Mouse (Mus musculus) midbrain, embryonic 12.5 days (tissue): ENCODE measurements around the gene Kcnn4. TPM values are rescaled to one million over a fixed set of nuclear protein-coding genes. Genes with fewer than 3 reads are reported as not detected.

Experiments
- ATAC-seq: fragments of 200-750 bp; cut with Nextera tagmentation; 2 replicates; pipeline ENCODE4 v1.8.0; 2017; ENCODE audit warnings: low read depth, moderate TSS enrichment, moderate library complexity; ENCODE audit not compliant: low FRiP score
- H3K27ac ChIP-seq: fragments of 300-500 bp; sonication (generic); replicated peaks from 2 replicates; pipeline ENCODE4 v1.5.1; 2016; ENCODE audit warnings: mild to moderate bottlenecking
- H3K27me3 ChIP-seq: fragments of 300-500 bp; sonication (generic); 2 replicates; pipeline ENCODE4 v1.6.1; 2016; ENCODE audit warnings: mild to moderate bottlenecking
- H3K36me3 ChIP-seq: fragments of 300-500 bp; sonication (generic); 2 replicates; pipeline ENCODE4 v1.6.1; 2016
- H3K4me1 ChIP-seq: fragments of 300-500 bp; sonication (generic); 2 replicates; pipeline ENCODE4 v1.6.1; 2016
- H3K4me2 ChIP-seq: fragments of 300-500 bp; sonication (generic); replicated peaks from 2 replicates; pipeline ENCODE4 v1.6.1; 2016; ENCODE audit warnings: mild to moderate bottlenecking, moderate library complexity
- H3K4me3 ChIP-seq: fragments of 300-500 bp; sonication (generic); 2 replicates; pipeline ENCODE4 v1.5.1; 2016; ENCODE audit warnings: mild to moderate bottlenecking
- H3K9ac ChIP-seq: fragments of 300-500 bp; sonication (generic); replicated peaks from 2 replicates; pipeline ENCODE4 v1.6.1; 2016; ENCODE audit warnings: mild to moderate bottlenecking, moderate library complexity
- H3K9me3 ChIP-seq: fragments of 300-500 bp; sonication (generic); 2 replicates; pipeline ENCODE4 v1.6.1; 2016; ENCODE audit warnings: mild to moderate bottlenecking
- whole genome bisulfite sequencing: fragments of 180-500 bp; shearing (Covaris S2); methylation state at CpG from one replicate; pipeline ENCODE4 v1.1.7; 2016; 5-methylcytosine and 5-hydroxymethylcytosine counted together
- polyA plus RNA-seq: library from polyadenylated mRNA; unstranded; fragments of >200 nt; fragmentation: Nextera tagmentation; extraction: Ambion mirVana; gene quantifications from 2 replicates; pipeline ENCODE4 v1.2.1, GENCODE M21; 2016

The Kcnn4 gene
- polyA plus RNA-seq, 1 experiment from 2014 or later, result 1.8 TPM

DNA sequence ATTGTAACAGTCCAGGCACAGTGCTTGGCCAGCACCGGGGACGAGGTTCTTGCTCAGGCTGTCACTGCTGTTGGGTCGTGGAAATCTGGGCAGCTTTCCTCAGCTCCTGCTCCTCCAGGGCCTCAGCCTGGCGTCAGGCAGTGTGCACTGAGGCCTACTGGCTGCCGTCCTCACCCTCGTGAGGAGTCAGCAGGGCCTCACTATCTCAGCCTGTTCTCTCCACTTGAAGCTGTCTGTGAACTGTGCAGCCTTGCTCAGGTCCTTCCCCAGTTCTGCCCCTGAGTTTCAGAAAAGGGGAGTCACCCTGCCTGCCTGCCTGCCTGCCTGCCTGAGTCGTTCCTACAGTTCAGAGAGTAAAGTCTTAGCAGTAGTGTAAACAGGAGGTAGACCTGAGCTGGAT is 45.2 kb downstream of the Kcnn4 start:
- ATAC-seq, result no peak
- Histone ChIP-seq H3K9ac (no peak overlapping the region), H3K36me3 (peaks cover 19% of the 10 kb centered on the region; the same call in 1 of the 2 replicates), H3K27ac (no peak overlapping the region), H3K9me3 (no peaks in the 10 kb centered on the region), H3K27me3 (no peaks in the 10 kb centered on the region), H3K4me3 (no peak overlapping the region), H3K4me2 (no peak overlapping the region), H3K4me1 (peaks cover 13% of the 10 kb centered on the region)
- WGBS, result 85% methylated on average over 7 of the region's 7 CpGs

DNA sequence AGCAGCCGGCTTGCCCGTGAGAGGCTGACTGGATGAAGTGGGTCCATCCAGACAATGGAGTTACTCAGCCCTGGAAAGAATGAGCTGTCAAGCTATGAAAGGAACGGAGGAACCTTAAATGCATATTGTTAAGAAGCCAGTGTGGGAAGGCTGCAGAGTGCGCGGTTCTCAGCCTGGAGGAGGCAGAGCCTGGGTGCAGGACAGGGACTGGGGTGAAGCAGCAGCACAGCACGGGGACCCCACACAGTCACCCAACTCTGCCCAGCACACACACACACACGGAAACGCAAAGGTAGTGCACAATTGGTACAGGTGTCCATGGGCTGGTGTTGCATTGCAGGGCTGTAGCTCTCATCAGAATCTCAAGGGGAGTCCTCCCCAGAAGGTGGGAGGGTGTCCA is 49.5 kb downstream of the Kcnn4 start:
- peak; percentile 57 for ATAC-seq
- no peak overlapping the region for H3K4me3 ChIP-seq
- no peaks in the 10 kb centered on the region for H3K27me3 ChIP-seq
- peak overlapping the region; percentile 56; the same call in 1 of the 2 replicates for H3K27ac ChIP-seq
- no peaks in the 10 kb centered on the region for H3K9me3 ChIP-seq
- peaks cover 33% of the 10 kb centered on the region; the same call in 1 of the 2 replicates for H3K36me3 ChIP-seq
- WGBS, result 39% methylated on average over 8 of the region's 8 CpGs
- peaks cover 18% of the 10 kb centered on the region for H3K4me1 ChIP-seq
- H3K9ac ChIP-seq, result no peak overlapping the region
- no peak overlapping the region; the same call in 1 of the 2 replicates for H3K4me2 ChIP-seq

DNA sequence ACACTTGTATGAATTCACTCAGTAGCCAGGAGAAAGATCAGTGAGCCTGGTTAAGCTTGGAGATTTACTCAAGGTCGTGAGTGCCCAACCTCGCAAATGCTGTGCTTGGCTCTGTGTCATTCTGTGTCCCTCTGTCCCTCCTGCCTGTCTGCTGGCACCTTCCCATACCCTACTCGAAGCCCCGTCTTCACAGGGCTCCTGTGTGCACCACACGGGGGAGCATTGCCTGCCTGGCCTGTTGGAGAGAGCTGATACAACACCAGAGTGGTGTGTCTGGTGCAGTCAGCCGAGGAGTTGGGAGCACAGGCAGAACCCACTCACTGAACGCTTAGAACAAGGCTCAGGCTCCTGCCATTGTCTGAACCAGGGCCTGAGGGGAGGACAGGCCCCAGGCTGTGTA is 51.6 kb downstream of the Kcnn4 start:
- Histone ChIP-seq H3K4me1 (peaks cover 18% of the 10 kb centered on the region), H3K27ac (peak overlapping the region; percentile 11; the same call in 1 of the 2 replicates), H3K36me3 (peaks cover 25% of the 10 kb centered on the region; the same call in 1 of the 2 replicates), H3K9ac (no peak overlapping the region), H3K9me3 (no peaks in the 10 kb centered on the region), H3K27me3 (no peaks in the 10 kb centered on the region), H3K4me2 (no peak overlapping the region), H3K4me3 (no peak overlapping the region)
- peak; percentile 31; the same call in 1 of the 2 replicates for ATAC-seq
- 66% methylated on average over 7 of the region's 7 CpGs for WGBS

DNA sequence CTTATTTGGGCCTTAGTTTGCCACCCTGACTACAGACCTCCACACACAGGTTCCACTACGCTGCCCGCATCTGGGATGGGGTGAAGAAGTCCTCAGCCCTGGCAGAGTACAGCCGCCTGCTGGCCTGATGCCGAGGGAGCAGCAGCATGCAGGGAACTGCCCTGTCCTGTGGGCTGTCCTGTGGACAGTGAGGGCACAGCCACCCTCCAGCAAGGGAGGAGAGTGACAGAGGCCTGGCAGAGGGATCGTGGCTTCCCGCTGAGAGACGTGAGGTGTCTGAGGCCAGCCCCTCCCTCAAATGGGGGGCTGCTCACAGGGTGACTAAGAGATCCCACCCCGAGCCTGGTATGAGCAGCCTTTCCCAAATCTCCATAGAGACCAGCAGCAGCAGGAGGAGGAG is 52.2 kb downstream of the Kcnn4 start:
- Histone ChIP-seq H3K27ac (peak overlapping the region; percentile 11), H3K27me3 (no peaks in the 10 kb centered on the region), H3K36me3 (peaks cover 21% of the 10 kb centered on the region; the same call in 1 of the 2 replicates), H3K9me3 (no peaks in the 10 kb centered on the region), H3K4me3 (no peak overlapping the region), H3K4me1 (peaks cover 18% of the 10 kb centered on the region), H3K9ac (no peak overlapping the region), H3K4me2 (no peak overlapping the region)
- WGBS, result 69% methylated on average over 8 of the region's 8 CpGs
- ATAC-seq, result no peak

DNA sequence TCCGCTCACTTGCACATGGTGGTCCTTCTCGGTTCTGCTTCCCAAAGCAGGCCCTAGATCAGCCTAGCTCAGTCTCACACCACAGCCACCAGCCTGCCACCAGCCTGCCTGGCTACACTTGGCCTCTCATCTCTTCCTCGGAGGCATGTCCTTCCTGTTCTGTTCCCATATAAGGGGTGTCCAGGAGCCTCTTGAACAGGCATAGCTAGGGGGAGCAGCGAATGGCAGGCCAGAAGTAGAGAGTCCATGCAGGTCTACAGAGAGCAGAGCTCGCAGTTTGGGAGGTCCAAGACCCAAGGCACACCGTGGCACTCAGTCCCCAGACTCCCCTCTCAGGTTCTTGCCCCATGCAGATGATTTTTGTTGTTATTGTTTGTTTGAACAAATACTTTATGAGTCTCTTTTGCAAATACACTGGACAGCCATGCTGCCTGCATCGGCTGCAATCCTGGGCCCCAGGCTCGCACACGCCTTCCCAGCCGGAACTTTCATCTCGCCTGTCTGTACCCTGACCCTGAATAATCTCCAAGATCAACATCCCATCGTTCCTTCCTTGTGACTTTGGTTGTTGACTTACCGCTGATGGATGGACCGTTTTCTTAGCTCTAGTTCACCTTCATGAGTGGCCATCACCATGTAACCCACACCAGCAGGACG is 53.2 kb downstream of the Kcnn4 start:
- ATAC-seq, result no peak
- peaks cover 18% of the 10 kb centered on the region for H3K4me1 ChIP-seq
- H3K9ac ChIP-seq, result no peak overlapping the region

DNA sequence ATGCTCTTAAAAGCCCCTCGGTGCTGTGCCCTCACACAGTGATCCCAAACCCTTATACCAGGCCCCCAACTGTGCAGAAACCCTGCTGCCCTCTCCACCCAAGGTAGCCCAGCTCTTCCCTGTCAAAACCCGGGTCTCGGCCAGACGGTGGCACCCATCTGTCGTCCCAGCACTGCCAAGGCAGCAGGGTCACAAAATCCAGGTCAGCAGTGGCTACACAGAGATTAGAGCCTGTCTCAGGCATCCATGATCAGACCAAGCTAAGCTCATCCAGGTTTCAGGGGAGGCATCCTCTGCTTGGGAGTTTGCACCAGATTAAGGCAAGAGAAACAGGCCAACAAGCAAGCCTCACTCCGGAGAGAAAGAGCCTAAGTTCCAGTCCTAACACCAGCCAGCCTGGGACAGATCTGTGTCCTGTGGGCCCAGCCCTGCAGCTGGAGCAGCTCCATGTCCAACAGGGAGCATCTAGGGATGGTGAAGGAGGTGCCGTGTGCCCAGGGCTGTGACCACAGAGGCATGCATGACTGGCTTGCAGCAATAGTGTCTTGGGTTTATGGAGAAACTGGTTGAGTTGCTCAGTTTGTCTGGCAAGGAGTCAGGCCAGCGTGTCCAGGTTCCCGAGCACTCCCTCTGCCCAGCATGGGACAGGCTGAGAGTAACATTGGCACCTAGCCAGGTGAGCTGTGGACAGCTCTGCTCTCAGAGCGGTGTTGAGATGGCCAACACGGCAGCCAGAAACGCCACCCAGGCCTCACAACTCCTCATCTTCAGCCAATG is 54.1 kb downstream of the Kcnn4 start:
- Histone ChIP-seq H3K4me2 (no peak overlapping the region), H3K9ac (no peak overlapping the region; the same call in 1 of the 2 replicates), H3K9me3 (no peaks in the 10 kb centered on the region), H3K36me3 (peaks cover 20% of the 10 kb centered on the region; the same call in 1 of the 2 replicates), H3K27me3 (no peaks in the 10 kb centered on the region), H3K27ac (no peak overlapping the region), H3K4me3 (no peak overlapping the region), H3K4me1 (peaks cover 15% of the 10 kb centered on the region)
- WGBS, result 87% methylated on average over 12 of the region's 12 CpGs
- ATAC-seq, result no peak

More for the DNA sequence above, 53.2 kb downstream of the Kcnn4 start:
- Histone ChIP-seq H3K27me3 (no peaks in the 10 kb centered on the region), H3K36me3 (peaks cover 20% of the 10 kb centered on the region; the same call in 1 of the 2 replicates), H3K9me3 (no peaks in the 10 kb centered on the region), H3K4me2 (no peak overlapping the region), H3K4me3 (no peak overlapping the region), H3K27ac (no peak overlapping the region)
- WGBS, result 88% methylated on average over 15 of the region's 15 CpGs

DNA sequence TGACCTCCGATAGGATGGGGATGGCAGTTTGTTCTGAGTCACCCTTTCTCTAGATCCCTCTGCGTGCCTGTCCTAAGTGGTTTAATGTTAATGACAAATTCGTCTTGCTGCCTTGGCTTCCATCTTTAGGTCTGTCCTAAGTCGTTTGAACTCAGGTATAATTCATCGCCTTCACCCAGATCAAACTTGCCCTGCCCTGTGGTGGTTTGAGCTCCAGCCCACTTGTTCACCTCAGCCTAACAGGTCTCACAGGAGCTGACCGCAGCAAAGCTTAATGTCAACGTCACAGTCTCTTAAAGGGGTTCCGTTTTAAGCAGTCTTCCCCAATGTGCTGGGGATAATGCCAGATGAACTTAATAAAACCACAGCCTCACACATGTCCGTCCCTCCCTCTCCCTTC is 55.9 kb downstream of the Kcnn4 start:
- no peak for ATAC-seq
- peaks cover 10% of the 10 kb centered on the region; the same call in 1 of the 2 replicates for H3K36me3 ChIP-seq
- H3K4me1 ChIP-seq, result peaks cover 4% of the 10 kb centered on the region; the same call in 1 of the 2 replicates
- no peaks in the 10 kb centered on the region for H3K9me3 ChIP-seq
- H3K9ac ChIP-seq, result no peak overlapping the region
- no peak overlapping the region for H3K4me3 ChIP-seq
- no peak overlapping the region for H3K4me2 ChIP-seq
- no peaks in the 10 kb centered on the region for H3K27me3 ChIP-seq
- H3K27ac ChIP-seq, result no peak overlapping the region
- WGBS, result 85% methylated on average over 9 of the region's 9 CpGs

DNA sequence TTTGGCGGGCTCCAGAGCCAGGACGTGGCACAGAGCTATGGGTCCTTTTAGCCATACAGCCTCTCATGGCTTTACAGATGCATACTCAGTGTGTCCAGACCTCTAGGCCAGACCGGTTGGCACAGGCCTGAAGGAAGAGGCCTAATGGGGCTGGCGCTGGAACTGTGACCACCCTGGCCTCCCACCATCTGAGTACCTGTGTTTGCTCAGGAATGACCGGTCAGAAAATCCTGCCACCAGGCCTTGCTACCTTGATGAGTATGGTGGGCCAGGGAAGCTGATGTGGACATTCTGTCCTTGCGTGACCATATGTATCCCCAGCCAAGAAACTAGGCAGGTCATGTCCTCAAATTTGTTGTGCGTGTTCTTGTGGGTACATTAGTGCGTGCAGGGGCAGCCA is 57.1 kb downstream of the Kcnn4 start:
- H3K4me2 ChIP-seq, result no peak overlapping the region
- no peak overlapping the region for H3K4me3 ChIP-seq
- H3K36me3 ChIP-seq, result 0 out of 2 replicates have a peak, but pooled peaks cover 3% of the 10 kb centered on the region
- H3K27me3 ChIP-seq, result 0 out of 2 replicates have a peak, but pooled peaks cover under 1% of the 10 kb centered on the region
- H3K4me1 ChIP-seq, result peaks cover 2% of the 10 kb centered on the region; the same call in 1 of the 2 replicates
- 92% methylated on average over 8 of the region's 8 CpGs for WGBS
- no peak for ATAC-seq
- H3K9ac ChIP-seq, result no peak overlapping the region
- H3K27ac ChIP-seq, result no peak overlapping the region
- H3K9me3 ChIP-seq, result no peaks in the 10 kb centered on the region

DNA sequence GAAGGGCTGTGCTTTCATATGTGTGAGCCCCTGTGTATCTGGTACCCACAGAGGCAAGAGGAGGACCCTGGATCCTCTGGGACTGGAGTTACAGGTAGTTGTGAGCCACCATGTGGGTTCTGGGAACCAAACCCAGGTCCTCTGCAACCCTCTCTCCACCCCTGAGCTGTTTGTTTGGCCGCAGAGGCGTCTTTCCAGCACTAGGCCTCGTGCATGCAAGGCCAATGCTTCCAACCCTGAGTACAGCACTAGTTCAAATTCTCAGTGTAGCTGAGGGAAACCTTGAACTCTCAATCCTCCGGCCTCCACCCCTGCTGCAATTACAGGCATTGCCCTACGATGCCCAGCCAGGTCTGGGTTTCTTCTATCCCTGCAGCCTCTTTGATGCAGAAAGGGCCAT is 58.7 kb downstream of the Kcnn4 start:
- no peaks in the 10 kb centered on the region for H3K4me1 ChIP-seq
- H3K9me3 ChIP-seq, result peaks cover 7% of the 10 kb centered on the region
- no peak overlapping the region for H3K9ac ChIP-seq
- H3K4me2 ChIP-seq, result no peak overlapping the region
- peaks cover 10% of the 10 kb centered on the region; the same call in 1 of the 2 replicates for H3K27me3 ChIP-seq
- ATAC-seq, result no peak
- H3K36me3 ChIP-seq, result no peaks in the 10 kb centered on the region
- no peak overlapping the region for H3K27ac ChIP-seq
- no peak overlapping the region for H3K4me3 ChIP-seq
- WGBS, result 82% methylated on average over 5 of the region's 5 CpGs

DNA sequence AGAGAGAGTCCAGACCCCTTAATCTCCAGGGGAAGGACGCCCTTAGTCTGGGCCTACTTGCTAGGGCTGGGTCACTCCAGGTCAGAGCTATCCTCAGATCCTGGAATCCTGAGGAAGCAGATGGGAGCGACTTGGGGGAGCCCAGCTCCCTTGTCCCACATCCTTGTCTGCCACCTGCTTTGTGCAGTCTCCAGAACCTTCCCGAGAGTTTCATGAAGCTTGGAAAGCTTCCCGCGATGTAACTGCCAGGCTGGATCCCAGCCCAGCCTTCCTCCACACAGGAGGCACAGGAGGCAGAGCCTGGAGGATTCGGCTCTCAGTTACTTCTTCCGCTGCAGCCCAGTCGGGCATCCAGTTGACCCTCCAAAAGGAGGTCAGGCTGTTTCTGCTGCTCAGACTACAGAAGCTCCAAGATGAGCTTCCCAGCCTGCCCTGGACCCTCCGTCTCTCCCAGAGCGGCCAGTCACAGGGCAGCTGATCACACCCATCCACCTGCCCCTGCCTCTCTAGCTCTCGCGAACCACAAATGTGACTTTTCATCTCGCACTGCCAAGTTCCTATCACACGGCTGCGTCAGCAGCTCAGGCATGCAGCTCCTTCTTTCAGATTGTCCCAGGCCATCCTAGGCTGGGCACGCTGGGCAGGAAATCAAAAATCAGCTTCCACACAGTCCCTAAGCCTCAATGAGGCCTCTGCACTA is 59.5 kb downstream of the Kcnn4 start:
- H3K27me3 ChIP-seq, result peaks cover 10% of the 10 kb centered on the region; the same call in 1 of the 2 replicates
- no peak overlapping the region for H3K9ac ChIP-seq
- H3K9me3 ChIP-seq, result peaks cover 7% of the 10 kb centered on the region
- WGBS, result 80% methylated on average over 16 of the region's 16 CpGs
- no peaks in the 10 kb centered on the region for H3K4me1 ChIP-seq
- ATAC-seq, result no peak
- H3K36me3 ChIP-seq, result no peaks in the 10 kb centered on the region
- H3K4me3 ChIP-seq, result no peak overlapping the region
- no peak overlapping the region for H3K4me2 ChIP-seq
- no peak overlapping the region for H3K27ac ChIP-seq

DNA sequence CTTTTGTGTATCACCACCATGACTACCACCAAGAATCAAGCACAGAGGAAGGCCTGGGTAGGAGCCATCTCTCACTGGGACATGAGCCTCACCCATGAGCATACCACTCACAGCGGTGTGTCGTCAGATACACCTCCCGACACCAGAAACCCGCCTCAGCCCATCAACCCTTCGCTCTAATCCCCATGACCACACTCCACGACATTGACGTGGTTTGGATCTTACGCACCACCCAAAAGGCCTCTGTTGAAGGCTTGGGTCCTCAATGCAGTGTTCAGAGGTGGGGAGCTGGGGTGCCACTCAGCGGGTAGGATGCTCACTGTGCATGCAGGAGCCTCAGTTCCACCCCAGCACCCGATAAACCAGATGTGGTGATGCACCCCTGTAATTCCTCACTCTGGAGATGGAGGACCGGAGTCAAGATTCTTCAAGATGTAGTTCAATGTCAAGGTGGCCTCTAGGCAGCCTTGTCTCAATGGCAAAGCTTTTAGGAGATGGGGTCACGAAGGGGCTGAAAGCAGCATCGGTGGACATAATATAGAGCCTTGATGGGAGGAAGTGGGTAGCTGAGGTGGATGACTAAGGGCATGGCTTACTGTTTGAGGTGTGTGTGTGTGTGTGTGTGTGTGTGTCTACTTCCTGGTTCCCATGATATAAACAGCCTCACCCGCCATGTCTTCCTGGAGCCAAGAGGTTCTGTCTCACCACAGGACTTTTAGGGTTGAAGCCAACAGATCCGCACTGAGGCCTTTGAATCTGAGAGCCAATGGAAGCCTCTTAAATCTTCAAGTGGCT is 60.7 kb downstream of the Kcnn4 start:
- no peak for ATAC-seq
- Histone ChIP-seq H3K4me1 (no peaks in the 10 kb centered on the region), H3K36me3 (no peaks in the 10 kb centered on the region), H3K9me3 (peaks cover 7% of the 10 kb centered on the region), H3K27ac (no peak overlapping the region), H3K4me3 (no peak overlapping the region), H3K27me3 (peaks cover 10% of the 10 kb centered on the region; the same call in 1 of the 2 replicates), H3K9ac (no peak overlapping the region), H3K4me2 (no peak overlapping the region)
- 94% methylated on average over 15 of the region's 15 CpGs for WGBS
